Mouse (Mus musculus) T-helper 17 cell (primary cell): ENCODE measurements at regions not wholly inside any gene's neighbourhood (a gene's known extent, or its start where the extent isn't known, plus 50 kb on each side); places are given as distances from the start of the nearest gene placed in this dataset.

Source experiments
- in situ Hi-C, 2 experiments: fragments of 300-600 bp; cut with MboI, MseI; formaldehyde crosslinking; loops; 1 replicate in 1 of 2; 2 replicates in 1 of 2; pipeline ENCODE4 v1.15.1; 2025; ENCODE audit warnings: high pct_unique_total_duplicates in 2 of 2

GRCm38 (mm10) chr2:138640654-138641053 is 384.3 kb downstream of the Btbd3 start:
- in situ Hi-C loops, result no loop called here

- in situ Hi-C loops, result no loop called here
Observed at GRCm38 (mm10) chr2:138641335-138641734, 385.0 kb downstream of the Btbd3 start.

DNA sequence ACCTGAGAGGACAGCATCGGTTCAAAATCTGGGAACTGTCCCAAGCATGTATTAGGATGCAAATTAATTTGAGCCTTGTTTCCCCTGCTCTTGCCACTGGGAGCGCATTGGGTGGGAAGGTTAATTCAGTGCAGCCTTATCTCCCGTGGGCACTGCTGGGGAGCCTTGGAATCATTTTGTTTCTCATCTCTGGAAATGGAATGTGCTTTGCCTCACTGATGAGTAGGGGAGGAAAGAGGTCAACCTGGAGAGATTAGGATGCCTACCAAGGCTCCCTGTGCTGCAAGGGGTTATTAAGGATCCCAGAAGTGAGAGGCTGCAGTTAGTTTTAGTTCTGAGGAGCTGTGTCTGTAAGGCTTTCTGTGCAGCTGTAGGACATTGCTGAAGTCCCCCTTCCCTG is 392.3 kb downstream of the Btbd3 start:
- in situ Hi-C loops, result no loop called here

DNA sequence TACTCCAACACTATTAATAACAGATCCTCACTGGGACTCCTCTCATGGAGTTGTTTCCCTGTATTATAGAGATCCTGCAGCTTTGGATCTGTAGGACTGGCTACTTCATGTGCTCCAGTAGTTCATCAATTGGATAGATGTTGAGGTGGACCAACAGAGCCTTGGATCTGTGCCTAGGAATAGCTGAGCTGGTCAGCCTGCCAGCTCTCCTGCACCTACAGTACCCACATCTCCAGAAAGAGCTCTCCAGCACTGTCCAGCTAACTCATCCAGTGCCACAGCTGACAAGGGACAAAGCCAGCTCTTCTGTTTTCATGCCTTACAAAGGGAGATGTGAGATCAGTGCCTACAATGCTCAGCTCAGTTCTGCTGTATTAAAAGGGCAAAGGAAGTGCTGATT is 403.0 kb downstream of the Btbd3 start:
- in situ Hi-C loops, result no loop called here

DNA sequence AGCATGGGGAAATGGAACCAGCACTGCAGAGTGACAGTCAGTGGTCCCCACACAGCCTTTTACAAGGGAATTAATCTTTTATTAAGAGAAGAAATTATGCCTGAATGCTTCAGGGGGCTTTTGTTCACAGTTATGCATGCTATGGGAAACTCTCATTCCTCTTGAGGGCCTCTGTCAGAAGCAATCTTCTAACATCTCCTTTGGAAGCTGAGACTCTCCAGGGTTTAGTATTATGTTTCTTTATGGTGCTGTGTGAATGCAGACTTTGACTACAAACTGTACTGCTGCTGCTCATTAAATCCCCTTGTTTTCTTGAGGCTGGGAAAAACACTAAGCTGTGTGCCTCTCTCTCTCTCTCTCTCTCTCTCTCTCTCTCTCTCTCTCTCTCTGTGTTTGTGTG is 413.9 kb downstream of the Btbd3 start:
- in situ Hi-C loops, result no loop called here

GRCm38 (mm10) chr2:138674801-138675200 is 418.4 kb downstream of the Btbd3 start:
- in situ Hi-C loops, result no loop called here

DNA sequence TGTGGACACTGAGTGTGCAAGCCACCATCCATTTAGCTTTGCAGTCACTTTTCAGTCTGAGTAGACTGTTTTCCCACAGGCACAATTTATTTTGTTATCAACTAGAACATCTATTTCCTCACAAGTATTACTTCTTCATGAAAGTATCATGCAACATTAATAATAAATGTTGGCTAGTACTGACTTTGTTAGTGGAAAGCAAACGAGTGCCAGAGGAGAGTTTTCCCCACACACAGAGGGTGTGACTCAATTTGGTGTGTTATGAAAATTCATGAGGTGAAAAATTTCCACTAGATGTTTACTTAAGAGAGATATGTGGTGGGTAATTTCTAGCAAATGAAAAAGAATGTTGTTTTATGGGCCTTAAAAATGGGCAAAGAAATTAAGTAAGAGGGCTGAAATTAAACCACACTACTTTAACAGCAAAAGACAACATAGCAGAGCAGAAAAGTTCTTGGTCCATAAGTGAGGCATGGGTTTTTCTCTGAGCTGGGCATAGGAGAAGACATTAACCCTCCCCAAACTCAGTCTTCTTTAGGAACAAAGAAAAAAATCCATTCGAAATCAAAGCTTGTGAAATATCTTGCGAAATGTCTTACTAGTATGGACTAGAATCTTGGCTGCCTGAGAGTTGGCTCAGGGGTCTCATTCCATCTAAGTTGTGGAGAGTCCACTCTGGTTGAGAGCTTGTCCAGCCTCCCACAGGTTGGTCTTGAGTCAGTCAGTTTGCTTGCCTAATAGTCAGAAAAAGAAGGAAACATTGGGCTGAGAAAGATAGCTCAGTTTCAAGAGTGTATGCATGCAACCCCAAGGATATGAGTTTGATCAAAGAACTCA is 419.1 kb downstream of the Btbd3 start:
- in situ Hi-C loops, result no loop called here

DNA sequence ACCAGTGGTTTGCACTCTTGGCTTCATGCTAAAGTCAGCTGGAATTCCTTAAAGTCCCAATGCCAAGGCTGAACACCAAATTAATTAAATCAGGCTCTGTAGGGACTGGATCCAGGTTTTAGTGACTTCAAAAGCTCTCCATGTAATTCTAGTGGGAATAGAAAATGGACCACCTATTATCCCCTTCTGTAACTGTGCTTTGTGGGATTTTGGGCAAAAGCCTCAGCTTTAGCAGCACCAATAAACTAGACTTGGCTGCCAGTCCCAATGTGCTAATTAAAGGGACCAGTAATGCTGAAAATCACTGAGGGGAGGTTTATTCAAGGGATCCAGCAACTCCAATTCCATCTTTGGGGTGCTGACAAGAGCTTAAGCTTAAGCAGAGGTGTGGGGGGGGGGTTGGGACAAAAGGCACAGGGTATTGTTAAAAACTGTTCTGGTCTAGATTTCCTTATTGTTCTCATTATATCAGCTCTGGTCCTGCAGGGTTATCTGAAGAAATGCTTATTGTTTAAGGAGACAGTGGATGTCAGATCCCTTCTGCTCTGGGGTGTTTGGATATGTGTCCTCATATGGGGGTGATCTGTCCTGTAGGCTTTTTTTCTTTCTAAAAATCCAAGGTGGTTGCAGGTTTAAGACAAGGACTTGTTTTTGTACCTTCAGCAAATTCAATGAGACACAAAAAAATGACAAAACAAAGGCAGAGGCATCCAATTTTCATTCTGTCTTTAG is 431.9 kb downstream of the Btbd3 start:
- in situ Hi-C loops, result no loop called here

- in situ Hi-C loops, result no loop called here
Observed at GRCm38 (mm10) chr2:138689497-138689896, 433.1 kb downstream of the Btbd3 start.

- in situ Hi-C loops, result no loop called here
Observed at GRCm38 (mm10) chr2:138702783-138703182, 446.4 kb downstream of the Btbd3 start.

GRCm38 (mm10) chr2:138703943-138704541 is 447.7 kb downstream of the Btbd3 start:
- in situ Hi-C loops, result no loop called here

- in situ Hi-C loops, result no loop called here
Observed at GRCm38 (mm10) chr2:138708763-138709162, 452.4 kb downstream of the Btbd3 start.

- in situ Hi-C loops, result no loop called here
Observed at GRCm38 (mm10) chr2:138733846-138734245, 477.5 kb downstream of the Btbd3 start.

- in situ Hi-C loops, result loop anchor here in 1 of 2 experiments (10.0 kb wide), 1 partner anchor 300 kb away; no protein-coding TSS in a partner anchor
Observed at GRCm38 (mm10) chr2:138744806-138745205, 488.4 kb downstream of the Btbd3 start.

DNA sequence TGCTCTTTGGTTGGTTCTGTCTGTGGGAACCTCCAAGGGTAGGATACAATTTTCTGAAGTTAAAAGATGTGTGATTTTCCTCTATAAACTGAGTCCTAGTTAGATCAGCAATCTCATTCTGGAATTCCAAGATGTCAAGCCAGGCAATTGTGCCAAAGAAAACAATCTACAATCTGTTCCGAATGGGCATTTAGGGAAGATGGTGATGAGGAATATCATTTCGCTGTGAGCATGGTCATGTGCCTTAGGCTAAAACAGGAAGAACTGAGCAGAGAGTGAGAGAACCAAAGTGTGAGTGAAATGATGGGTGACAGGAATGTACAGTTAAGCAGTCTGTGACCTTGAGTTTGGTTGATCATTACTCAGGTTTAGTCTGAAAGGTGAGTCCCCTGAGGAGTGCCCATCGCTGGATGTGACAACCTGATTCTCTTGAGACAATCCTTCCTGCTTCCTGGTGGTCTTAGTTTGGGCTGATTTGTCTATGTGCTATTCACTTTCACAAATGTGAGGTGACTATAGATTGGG is 504.1 kb downstream of the Btbd3 start:
- in situ Hi-C loops, result no loop called here

DNA sequence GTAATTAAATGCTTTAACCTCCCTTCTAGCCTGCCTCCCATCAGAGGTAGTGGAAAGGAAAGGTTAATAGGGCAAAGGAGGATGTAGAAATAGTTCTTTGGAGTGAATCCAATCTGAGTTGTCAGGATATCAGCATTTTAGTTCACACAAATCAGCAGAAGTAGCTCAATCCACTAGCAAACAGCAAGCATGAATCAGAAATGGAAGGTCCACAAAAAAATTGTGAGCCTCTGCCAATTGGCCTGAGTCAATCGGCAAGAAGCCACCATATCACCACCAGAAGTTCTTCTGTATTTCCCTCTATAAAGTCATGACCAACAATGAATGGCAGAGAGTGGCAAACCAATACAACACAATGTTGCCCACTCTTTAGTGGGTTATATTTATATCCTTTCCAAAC is 505.0 kb downstream of the Btbd3 start:
- in situ Hi-C loops, result no loop called here

DNA sequence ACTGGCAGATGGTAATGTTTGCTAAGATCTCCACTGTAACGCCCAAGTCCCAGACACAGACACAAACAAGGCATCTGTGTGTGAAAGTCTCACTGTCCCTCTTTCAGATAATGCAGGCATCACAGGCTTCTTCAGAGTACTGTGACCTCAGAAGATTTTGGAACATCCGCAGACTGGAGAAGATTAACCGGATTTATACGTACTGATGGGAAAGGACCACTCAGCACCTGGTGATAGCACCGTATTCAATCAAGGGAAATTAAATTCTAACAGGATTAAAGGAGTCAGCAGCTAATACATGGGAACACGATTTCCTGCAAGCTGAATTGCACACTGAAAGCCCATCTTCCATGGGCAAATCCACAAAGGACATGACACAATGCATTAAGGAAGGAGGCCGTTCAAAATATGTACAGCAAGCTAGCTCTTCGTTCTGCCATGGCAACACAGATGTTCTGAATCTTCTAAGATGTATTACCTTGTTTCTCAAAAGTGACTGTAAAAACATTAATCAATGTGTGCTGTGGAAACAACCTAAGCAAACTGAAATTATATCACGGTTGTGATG is 510.0 kb downstream of the Btbd3 start:
- in situ Hi-C loops, result no loop called here

GRCm38 (mm10) chr2:138783781-138784180 is 527.4 kb downstream of the Btbd3 start:
- in situ Hi-C loops, result no loop called here

DNA sequence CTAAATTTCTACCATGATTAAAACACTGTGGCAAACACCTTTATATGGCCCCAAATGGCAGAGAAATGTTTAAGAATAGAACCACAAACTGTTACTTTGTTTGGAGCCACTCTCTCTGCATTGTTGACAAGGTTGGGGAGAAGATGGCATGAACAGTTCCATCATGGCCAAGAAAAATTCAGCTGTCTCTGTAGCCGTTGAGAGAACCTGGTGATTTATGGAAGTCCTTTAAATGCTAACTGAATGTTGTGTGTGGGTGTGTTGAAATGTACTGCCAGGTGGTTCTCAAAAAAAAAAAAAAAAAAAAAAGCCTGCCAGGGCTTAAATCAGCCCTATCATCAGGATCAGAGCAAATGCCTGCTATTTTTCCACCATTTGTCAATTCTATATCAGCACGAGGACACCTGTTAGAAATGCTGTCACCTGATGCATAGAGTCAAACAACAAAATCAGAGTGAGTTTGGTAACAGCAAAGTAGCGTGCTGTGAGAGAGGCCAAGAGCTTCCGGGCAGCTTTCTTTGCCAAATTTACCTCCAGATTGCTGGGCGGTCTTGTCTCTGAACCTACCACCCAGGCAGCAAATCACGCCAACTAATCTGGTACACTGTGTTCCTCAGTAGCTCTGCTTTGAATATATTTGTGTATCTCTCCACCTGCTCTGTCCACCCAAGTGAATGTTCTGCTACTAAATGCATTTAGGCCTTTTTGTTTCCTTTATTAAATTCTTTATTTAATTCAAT is 536.5 kb downstream of the Btbd3 start:
- in situ Hi-C loops, result no loop called here

GRCm38 (mm10) chr2:138806196-138806595 is 549.8 kb downstream of the Btbd3 start:
- in situ Hi-C loops, result loop anchor here in 1 of 2 experiments (5.0 kb wide), 1 partner anchor 1551 kb away; no protein-coding TSS in a partner anchor

GRCm38 (mm10) chr2:138809767-138810166 is 553.4 kb downstream of the Btbd3 start:
- in situ Hi-C loops, result loop anchor here in 1 of 2 experiments (5.0 kb wide), 1 partner anchor 1548 kb away; no protein-coding TSS in a partner anchor
